Mouse (Mus musculus): ENCODE data around the gene Zfp507.
A peak's percentile ranks its signal among the peaks of the same experiment; 100 is the strongest.

Gene Zfp507

DNA sequence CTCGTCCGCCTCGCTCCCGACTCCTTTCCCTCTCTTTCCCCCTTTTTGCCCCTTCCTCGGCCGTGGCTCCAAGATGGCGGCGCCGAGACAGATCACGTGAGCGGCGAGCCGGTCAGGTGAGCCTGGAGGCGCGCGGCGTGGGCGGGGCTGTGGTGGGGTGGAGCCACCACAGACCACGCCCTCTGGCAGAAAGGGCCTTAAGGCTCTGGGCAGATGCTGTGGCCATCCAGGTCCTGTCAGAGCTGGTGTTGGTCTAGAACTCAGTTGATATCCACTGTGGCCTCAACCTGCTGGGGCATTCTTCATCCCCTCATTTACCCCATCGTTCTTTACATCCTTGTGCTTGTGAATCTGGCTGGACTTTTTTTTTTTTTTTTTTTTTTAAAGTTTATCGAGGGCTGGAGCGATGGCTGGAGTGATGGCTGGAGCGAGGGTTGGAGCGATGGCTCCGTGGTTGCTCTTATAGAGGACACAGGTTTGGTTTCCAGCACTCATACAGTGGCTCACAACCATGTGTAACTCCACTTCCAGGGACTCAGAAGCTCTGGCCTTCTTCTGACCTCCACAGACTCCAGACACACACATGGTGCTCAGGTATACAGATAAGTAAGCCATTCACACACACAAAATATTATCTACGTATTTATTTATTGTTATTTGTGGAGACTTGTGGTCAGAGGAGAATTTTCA lies at the start of gene Zfp507:
TSS of gene Zfp507 (minus strand) at position 98 of the 690 bp plus-strand sequence.
- peak; percentile 97 for DNase-seq (ENCODE audit: low spot score)

DNA sequence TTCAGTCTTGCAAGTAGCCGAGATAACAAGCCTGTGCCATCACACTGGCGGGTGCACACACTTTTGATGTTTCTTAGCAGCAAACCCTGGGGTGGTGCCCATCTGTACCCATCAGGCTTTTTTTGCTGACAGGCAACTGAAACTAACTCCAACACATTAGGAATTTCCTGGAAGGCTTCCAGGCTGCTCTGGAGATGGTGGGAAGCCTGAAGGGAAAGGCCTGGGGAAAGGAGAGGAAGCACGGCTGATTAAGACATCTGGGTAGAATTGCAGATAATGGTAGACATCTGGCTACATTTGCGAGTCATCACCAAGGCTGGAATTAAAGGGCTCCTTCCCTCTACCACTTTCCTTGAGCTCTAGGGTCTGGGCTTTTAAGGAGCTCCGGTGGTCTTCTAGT lies 47.6 kb upstream of the Zfp507 start:
- no peak for DNase-seq (ENCODE audit: low spot score)

DNA sequence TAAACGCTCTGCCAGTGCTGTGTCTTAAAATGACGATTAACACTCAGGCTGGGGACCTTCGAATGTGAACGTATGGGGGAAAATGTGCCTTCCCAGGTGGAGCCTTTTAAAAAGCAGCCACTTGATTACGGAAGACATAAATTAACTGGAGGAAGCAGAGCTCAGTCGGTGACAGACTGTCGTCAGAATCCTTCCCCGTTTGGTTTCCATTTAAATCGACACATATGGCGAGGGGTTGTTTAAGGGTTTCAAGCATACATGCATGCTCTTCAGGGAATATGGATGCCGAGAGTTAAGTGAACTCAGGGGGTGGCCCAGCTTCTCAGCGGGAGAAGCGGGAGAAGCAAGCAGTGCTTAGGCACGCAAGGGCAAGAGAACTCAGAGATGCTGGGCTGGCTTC lies 45.7 kb upstream of the Zfp507 start:
- no peak for DNase-seq (ENCODE audit: low spot score)

DNA sequence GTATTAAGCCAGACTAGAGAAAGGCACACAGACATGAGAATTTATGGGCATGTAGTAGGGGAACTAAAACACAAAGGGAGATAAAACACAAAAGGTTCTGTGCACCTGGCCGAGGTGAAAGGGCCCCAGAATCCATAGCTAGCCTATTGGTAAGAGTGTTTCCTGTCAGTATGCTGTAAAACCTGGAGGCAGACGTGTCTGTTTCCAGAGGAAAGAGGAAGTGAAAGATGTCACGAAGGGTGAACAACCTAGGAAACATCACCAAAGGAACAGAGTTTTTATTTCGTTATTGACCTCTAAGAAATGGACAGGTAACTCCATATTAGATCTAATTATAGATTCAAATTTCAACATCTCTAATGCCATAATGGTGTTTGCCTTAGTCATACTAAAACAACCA lies 37.7 kb upstream of the Zfp507 start:
- DNase-seq (ENCODE audit: low spot score): no peak

DNA sequence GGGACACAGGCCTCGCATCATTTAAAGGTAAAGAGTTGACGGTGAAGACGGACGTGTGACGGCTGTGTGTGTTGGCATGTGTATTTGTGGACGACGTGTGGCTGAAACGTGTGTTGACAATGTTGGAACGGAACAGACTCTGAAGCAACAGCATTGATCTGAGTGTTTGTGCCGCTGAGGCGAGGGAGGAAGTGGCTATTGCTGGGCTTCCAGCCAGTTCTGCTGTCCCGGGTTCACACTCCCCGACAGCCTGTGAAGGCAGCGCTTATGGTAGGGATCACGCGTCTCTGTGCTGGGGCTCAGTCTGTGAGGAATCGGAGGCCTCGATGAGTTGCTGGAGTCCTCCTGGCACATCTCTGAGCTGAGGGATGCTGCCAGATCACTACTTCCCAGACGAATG lies 34.0 kb upstream of the Zfp507 start:
- DNase-seq (ENCODE audit: low spot score): no peak

DNA sequence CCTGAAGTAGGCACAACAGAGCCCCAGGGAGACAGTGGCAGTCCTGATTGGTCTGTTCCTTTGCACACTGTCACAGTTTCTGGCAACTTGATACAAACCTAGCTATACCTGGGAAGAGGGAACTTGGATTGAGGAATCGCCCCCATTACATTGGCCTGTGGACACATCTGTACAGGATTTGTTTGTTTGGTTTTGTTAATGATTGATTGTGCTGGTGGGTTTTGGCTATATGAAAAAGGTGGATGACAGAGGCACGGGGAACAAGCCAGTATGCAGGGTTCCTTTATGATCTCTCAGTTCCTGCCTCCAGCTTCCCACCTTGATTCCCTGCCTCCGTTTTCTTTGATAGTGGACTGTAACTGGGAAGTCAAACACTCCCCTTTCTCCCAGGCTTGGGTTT lies 33.6 kb upstream of the Zfp507 start:
- DNase-seq (ENCODE audit: low spot score): no peak

DNA sequence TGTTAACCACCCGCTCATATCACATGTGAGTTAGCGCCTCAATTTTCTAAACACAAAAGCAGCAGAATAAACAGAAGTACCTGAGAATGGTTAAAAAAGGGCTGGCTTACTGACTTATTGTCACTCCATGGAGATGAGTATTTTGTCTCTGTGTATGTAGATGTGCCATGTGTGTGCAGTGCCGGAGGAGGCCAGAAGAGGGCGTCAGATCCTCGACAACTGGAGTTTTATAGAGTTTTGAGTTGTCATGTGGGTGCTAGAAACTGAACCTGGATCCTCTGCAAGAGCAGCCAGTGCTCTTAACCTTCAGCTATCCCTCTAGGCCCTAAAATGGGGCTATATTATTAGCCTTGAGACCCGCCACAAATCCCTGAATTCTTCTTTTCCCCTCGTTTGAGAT lies 27.3 kb upstream of the Zfp507 start:
- DNase-seq (ENCODE audit: low spot score): no peak

DNA sequence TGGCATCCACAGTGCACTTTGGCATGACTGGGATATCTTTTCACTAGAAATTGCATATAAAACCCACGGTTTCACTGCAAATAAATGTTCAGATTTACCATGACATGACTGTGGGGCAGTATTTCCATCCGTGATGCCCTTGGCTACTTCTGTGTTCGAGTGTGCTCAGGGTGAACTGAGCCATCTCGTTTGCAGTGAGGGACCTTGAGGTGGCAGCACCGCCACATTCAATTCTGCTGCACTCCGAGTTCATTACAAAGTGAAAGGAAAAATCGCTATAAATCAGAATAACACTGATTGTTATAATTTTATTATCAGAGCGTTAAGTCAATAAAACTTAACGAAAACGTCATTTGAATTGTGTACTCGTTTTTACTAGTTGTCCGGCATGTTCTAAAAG lies 21.1 kb upstream of the Zfp507 start:
- no peak for DNase-seq (ENCODE audit: low spot score)

DNA sequence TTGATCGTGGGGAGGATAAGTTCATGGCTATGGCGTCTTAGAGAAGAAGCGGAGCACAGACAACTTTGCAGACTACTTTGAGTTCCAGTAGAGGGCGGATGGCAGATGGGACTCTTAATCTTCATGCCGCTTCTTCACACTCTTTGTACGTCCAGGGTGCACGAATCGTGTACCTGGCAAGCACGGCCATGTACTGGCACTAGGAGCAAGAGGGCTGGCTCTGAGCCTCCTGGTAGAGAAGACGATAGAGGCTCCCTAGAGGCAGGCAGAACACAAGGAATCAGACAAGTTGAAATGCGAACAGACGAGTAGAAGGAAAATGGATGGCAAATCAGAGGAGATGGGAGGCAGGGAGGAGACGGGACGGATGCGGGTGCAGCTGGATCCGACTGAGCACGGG lies 19.5 kb upstream of the Zfp507 start:
- DNase-seq (ENCODE audit: low spot score): no peak

DNA sequence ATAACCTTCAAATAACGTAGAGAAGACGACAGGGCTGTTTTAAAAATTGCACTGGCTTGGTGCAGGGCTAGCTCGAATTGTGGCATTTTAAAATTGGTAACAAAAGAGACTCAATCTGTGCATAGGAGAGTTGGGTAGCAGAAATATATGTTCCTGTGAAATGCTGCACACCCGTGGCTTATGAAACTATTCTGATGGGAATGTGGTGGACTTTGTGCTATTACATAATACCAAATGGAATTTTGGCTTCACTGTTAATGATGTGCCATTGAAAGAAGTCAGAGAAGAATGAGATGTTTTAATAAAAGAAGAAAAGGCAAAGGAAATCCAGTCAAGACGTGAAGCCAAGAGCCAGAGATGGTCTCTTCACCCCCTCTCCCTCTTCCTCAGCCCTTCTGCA lies 18.6 kb upstream of the Zfp507 start:
- DNase-seq (ENCODE audit: low spot score): no peak

DNA sequence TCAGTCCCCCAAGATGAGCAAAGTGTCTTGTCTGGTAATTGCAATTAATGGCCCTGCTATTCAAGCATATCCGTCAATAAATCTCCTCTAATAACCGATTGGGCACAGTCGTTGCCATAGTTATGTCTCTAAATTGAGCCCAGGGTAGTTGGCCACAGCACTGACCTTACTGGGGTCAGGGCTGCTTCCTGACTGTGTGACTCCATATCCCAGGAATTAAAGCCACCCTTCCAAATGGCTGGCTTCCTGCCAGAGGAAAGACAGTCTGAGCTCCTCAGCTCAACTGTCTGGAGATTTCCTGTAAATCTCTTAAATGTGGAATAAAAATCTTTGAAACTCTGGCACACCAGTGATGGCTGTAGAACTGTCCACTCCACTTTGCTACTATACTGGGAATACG lies 16.7 kb upstream of the Zfp507 start:
- DNase-seq (ENCODE audit: low spot score): no peak

DNA sequence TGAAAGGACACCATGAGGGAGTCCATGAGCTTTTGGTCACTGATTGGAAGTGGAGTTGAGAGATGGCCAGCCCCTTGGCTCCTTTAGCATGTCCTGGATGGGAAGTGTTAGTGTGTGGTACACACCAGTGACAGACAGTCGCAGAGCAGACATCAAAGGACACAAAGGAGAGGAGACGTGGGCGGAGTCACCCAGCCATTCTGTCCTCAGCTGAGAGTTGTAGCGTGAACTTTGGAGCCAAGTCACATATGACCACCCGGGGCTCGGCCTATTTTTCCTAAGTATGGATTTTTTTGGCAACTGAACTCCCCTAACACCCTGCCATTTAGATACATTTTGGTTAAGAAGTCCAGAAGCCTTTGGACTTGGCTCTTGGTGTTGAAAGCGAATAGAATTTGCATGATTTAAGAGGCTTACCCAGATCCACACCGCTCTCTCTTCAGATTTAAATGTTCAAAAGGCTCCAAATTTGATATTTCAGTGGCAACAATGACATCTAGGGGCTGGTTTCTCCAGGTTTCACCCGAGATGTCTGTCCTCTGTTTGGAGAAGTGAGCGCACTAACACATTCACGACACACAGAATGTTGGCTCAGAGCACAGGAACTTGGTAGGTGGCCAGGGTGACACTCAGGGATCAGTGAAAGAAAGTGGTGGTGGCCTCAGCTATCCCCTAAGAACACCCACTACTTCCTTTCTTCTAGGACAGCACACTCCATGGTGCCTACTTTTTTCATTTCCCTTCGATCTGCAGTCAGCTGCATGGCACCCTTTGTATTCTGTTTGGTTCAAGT lies 12.2 kb upstream of the Zfp507 start:
- no peak for DNase-seq (ENCODE audit: low spot score)

DNA sequence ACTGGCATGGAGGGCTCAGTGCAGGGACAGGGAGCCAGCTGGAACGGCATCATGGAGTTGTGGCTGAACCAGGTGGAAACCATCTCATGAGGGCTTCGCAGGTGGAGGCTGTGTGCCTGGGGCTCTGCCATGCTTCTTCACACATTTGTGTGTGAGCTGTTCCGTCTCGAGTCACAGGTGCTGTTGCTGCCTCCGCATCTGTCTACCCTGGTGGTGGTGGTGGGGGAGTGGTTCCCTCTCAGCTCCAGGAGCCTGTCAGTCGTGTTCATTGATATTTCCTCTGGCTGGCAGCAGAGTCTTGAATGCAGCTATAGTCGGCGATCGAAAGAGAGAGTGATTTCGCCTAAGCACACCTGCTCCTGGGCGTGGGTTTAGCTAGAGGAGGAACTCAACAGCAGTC lies 10.5 kb upstream of the Zfp507 start:
- DNase-seq (ENCODE audit: low spot score): no peak

DNA sequence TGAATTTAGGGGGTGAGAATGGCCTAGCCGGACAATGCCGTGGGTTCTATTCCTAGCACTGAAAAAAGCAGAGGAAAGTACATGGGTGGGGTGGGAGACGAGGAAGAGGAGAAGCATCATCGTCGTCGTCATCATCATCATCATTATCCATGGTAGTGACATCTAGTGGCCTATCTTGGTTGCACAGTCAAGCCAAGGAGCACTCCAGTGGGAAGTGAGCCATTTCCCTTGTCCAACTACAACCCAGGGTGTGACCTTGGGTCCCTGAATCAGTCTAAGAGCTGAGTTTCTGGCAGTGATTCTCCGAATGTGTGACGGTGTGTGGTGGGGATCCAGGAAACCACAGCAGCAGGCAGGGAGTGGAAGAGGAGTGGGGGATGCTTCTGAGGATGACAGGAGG lies 7.9 kb upstream of the Zfp507 start:
- peak; percentile 49 for DNase-seq (ENCODE audit: low spot score)

DNA sequence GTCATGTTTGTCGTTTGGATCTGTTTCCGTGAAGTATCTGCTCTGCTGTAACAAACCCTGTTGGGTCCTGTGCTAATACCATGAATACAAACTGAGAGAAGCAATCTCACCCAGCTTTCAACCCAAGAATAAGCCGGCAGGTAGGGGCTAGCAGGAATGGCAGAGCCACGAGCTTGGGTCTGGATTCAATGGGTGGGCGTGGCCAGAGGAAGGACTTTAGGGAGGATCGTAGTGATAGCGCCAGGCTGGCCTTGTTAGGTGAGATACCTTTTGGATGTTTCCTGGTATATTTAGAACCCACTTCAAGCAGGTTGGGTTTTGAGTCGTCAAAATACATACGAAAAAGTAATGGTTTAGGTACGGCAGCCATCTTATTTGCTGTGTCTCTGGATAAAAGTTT lies 1.4 kb upstream of the Zfp507 start:
- DNase-seq (ENCODE audit: low spot score): no peak

DNA sequence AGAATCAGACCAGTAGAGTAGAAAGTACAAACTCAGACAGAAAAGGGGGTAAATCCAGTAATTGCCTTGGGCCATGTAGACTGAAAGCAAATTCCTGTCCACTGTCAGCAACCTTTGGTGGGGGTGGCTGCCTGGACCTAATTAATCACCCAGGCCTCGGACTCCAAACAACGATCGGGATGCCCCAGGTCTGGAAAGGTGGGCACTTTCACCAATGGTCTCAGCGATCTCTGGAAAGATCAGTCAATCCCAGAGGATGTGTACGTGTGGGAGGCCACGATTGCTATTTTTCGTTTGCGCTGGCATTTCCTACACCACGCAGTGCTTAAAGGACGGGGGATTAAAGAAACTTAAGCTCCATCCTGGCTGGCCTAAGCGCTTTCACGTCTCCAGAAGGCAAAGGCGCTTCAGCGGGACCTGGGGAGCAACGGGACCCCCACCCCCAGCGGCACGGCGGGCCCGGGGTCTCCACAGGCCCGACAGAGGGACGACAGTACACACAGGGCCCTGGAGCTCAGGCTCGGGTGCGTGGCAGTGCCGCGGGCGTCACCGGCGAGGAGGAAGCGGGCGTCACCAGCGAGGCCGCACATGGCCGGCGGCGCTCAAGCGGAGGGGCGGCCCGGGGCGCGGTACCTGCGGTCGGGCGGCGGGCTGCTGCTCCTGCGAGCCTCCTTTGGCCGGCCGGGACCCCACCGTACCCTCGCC lies 450 bp downstream of the Zfp507 start:
- DNase-seq (ENCODE audit: low spot score): peak; percentile 43

DNA sequence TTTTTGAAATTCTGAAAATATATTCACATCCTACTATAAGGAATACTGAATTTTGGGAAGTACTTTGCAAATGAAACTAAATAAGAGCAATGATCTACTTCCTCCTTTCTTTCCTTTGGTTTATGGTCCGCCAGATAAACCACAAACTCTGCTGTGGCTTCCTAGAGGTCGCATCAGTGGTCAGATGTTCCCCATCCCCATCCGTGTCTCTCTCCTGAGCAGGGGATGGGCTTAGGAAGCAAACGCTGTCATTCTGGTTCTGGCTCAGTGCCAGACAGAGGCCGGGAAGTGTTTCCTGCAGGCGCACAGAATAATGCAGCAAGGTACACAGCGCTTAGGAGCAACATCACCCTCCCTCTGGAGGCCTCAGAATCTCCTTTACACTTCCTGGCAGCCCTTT lies 6.7 kb downstream of the Zfp507 start:
- DNase-seq (ENCODE audit: low spot score): no peak

DNA sequence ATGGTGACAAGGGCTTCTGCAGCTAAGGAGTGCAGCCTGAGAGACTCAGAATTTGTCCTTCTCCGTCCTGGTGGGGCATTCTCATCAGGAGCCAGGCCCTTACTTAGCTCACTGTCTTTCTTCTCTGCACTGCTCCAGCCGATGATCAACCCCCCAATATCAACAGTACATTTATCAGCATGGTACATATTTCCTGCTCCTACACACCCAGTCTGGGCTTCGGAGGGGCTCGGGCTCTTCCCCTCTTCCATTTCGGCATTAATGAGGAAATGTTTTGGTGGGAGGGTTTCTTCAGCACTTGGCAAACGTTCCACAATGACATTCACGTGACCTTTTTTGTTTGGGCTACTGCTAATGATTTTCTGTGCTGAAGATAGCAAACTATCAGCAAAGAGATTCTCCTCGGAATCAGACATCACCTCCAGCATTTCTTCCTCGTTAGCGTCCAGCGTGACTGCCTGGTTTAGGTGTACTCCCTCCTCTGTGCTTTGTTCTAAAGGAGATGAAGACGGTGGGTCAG lies 8.6 kb downstream of the Zfp507 start:
- no peak for DNase-seq (ENCODE audit: low spot score)

DNA sequence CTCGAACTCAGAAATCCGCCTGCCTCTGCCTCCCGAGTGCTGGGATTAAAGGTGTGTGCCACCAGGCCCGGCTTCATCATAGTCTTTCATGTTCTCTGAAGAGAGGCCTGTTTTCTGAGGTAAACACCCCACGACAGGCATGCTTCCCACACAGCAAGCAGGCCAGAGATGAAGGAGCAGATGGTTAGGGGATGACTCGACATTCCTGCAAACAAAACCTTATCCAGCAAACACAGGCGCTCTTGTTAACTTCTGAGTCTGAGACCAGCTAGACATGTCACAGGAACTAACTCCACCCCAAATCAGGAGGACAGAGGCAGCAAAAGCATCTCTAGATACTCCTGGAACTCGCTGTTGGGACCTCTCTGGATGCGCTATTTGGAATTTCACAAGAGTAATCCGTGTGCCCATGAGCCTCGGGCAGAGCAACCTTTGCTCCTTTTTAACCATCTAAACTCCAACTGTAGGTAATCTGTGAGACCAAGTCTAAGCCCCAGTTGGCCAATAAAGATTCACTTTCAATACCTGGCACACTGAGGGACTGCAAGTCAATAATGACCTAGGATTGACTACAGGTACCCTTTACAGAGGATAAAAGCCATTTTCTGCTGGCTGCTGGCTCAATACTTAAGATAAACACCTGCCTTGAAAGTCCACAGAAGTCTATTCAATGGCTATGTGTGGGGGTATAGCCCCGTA lies 10.5 kb downstream of the Zfp507 start:
- no peak for DNase-seq (ENCODE audit: low spot score)

DNA sequence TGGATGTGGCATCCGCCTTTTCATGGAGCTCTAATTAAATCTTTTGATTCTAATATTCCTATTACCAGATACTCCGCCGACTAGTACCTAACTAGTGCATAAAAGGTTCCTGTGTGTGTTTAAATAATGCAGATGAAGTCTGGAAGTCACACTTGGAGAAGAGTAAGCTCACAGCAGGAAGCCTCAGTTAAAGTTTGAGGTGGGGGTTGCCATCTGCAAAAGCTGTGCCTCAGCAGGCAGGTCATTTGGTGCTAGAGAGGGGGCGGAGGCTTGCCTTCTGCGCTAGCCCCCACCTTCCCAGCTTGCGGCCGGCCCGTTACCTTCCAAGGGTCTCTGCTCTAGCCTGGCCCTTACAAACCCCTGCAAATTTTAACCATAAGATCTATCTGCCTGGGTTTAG lies 11.9 kb downstream of the Zfp507 start:
- no peak for DNase-seq (ENCODE audit: low spot score)

DNA sequence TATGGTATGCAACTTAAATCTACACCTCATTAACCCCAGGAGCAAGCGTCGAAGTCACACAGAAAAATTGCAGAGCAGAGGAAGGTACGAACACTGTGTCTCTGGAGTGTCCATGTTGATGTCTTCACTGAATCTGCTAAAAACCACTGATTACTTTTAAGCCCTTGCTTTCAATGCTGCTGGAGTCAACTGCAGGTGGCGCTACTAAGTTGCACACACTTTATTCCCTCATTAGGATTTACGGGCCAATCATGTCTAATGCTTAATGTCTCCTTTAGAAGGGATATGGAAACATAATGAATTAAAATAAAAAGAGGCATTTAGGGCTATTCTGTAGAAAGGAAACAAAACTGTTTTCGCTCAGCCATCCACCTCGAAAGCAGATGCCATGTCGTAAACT lies 12.6 kb downstream of the Zfp507 start:
- DNase-seq (ENCODE audit: low spot score): no peak

DNA sequence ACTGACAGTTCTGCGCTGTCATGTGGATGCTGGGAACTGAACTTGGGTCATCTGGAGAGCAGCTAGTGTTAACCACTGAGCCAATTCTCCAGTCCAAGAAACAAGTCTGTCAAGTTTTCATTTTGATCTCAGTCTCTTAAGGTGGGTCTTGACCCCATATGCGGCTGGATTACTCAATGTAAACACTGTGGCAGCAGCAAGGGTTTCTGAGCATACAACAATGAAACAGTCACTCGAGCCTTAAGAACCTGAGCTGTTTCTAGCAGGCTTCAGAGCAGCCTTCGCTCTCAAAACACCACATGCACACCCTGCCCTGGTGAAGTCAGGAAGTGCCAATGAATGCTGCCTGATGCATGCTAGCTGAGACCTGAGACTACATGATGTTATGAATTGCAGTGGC lies 17.2 kb downstream of the Zfp507 start:
- no peak for DNase-seq (ENCODE audit: low spot score)

Measured in testis, postnatal 10 days (tissue).